Mouse (Mus musculus) MEL (cell line): ENCODE data around the gene Dnajc10. TPM values are rescaled to one million over a fixed set of nuclear protein-coding genes. Genes with fewer than 3 reads are reported as not detected.

ENCODE experiments used
- DNase-seq: peaks from one replicate; pipeline ENCODE4 v3.0.0; 2011; ENCODE audit warnings: low read depth, low spot score
- H3K27ac ChIP-seq: 2 replicates; pipeline ENCODE4 v1.5.1; 2012; ENCODE audit warnings: low read depth, mild to moderate bottlenecking, control low read depth, low read length, moderate library complexity; ENCODE audit not compliant: control insufficient read depth
- H3K27me3 ChIP-seq, 2 experiments: fragments of 150-350 bp in 1 of 2; sonication (generic) in 1 of 2; 2 replicates each; pipeline ENCODE4 v1.6.1; 2012; ENCODE audit warnings: low read length in 2 of 2, mild to moderate bottlenecking in 2 of 2, improper control_type of control experiment in 1 of 2, moderate library complexity in 1 of 2; ENCODE audit not compliant: insufficient read depth in 2 of 2, control insufficient read depth in 1 of 2
- H3K36me3 ChIP-seq, 2 experiments: 2 replicates each; pipeline ENCODE4 v1.6.1; 2012 to 2014; ENCODE audit warnings: low read length in 2 of 2, improper control_type of control experiment in 1 of 2, inconsistent platforms in 1 of 2, mild to moderate bottlenecking in 1 of 2; ENCODE audit not compliant: insufficient read depth in 2 of 2, control insufficient read depth in 1 of 2
- H3K4me1 ChIP-seq, 2 experiments: fragments of 150-350 bp in 1 of 2; sonication (generic) in 1 of 2; 2 replicates each; pipeline ENCODE4 v1.6.1; 2012; ENCODE audit warnings: low read length in 2 of 2, improper control_type of control experiment in 1 of 2, mild to moderate bottlenecking in 1 of 2; ENCODE audit not compliant: insufficient read depth in 2 of 2, control insufficient read depth in 1 of 2
- H3K4me3 ChIP-seq, 2 experiments: fragments of 150-350 bp in 1 of 2; sonication (generic) in 1 of 2; 2 replicates each; pipeline ENCODE4 v1.5.1; 2012; ENCODE audit warnings: low read depth in 2 of 2, low read length in 2 of 2, mild to moderate bottlenecking in 2 of 2, moderate library complexity in 2 of 2, control low read depth in 1 of 2, improper control_type of control experiment in 1 of 2; ENCODE audit not compliant: control insufficient read depth in 1 of 2, insufficient read depth in 1 of 2
- H3K79me2 ChIP-seq: 2 replicates; pipeline ENCODE4 v1.6.1; 2012; ENCODE audit warnings: mild to moderate bottlenecking, low read length, moderate library complexity; ENCODE audit not compliant: control insufficient read depth, poor library complexity, insufficient read depth
- H3K9ac ChIP-seq: 2 replicates; pipeline ENCODE4 v1.6.1; 2012; ENCODE audit warnings: low read depth, mild to moderate bottlenecking, control low read depth, low read length, moderate library complexity; ENCODE audit not compliant: control insufficient read depth, poor library complexity, severe bottlenecking
- H3K9me3 ChIP-seq: fragments of 150-350 bp; sonication (generic); replicated peaks from 2 replicates; pipeline ENCODE4 v1.6.1; 2012; ENCODE audit warnings: mild to moderate bottlenecking, low read length, improper control_type of control experiment, moderate library complexity; ENCODE audit not compliant: insufficient read depth
- BHLHE40 ChIP-seq: IDR thresholded peaks from 2 replicates; pipeline ENCODE4 v1.6.1; 2012; ENCODE audit warnings: low read depth, mild to moderate bottlenecking, inconsistent platforms, low read length, improper control_type of control experiment, borderline replicate concordance
- E2F4 ChIP-seq: IDR thresholded peaks from 2 replicates; pipeline ENCODE4 v1.6.1; 2011; ENCODE audit warnings: low read depth, low read length, improper control_type of control experiment, borderline replicate concordance
- ELF1 ChIP-seq: IDR thresholded peaks from 2 replicates; pipeline ENCODE4 v1.6.1; 2014; ENCODE audit warnings: low read depth, mild to moderate bottlenecking, inconsistent platforms, low read length, improper control_type of control experiment, moderate library complexity
- EP300 ChIP-seq, 2 experiments: IDR thresholded peaks; 2 replicates each; pipeline ENCODE4 v1.6.1; 2011; ENCODE audit warnings: improper control_type of control experiment in 2 of 2, low read length in 2 of 2, low read depth in 1 of 2, mild to moderate bottlenecking in 1 of 2
- ETS1 ChIP-seq: IDR thresholded peaks from 2 replicates; pipeline ENCODE4 v1.6.1; 2012; ENCODE audit warnings: low read depth, mild to moderate bottlenecking, inconsistent platforms, low read length, improper control_type of control experiment, moderate library complexity
- GATA1 ChIP-seq: IDR thresholded peaks from 2 replicates; pipeline ENCODE4 v1.6.1; 2011; ENCODE audit warnings: low read depth, low read length, improper control_type of control experiment
- HCFC1 ChIP-seq: IDR thresholded peaks from 2 replicates; pipeline ENCODE4 v1.6.1; 2012; ENCODE audit warnings: low read depth, mild to moderate bottlenecking, inconsistent platforms, low read length, improper control_type of control experiment, moderate library complexity
- KAT2A ChIP-seq: conservative IDR thresholded peaks from 2 replicates; pipeline ENCODE4 v1.6.1; 2012; ENCODE audit warnings: low read depth, low read length, improper control_type of control experiment, inconsistent platforms
- MAFK ChIP-seq: IDR thresholded peaks from 2 replicates; pipeline ENCODE4 v1.6.1; 2011; ENCODE audit warnings: low read depth, mild to moderate bottlenecking, low read length, improper control_type of control experiment, borderline replicate concordance
- MAZ ChIP-seq: IDR thresholded peaks from 2 replicates; pipeline ENCODE4 v1.6.1; 2012; ENCODE audit warnings: low read depth, mild to moderate bottlenecking, inconsistent platforms, low read length, improper control_type of control experiment
- MEF2A ChIP-seq: IDR thresholded peaks from 2 replicates; pipeline ENCODE4 v1.6.1; 2014; ENCODE audit warnings: low read depth, mild to moderate bottlenecking, inconsistent platforms, low read length, improper control_type of control experiment; ENCODE audit not compliant: poor library complexity, insufficient replicate concordance, severe bottlenecking; ENCODE audit errors: extremely low read depth
- MYB ChIP-seq: IDR thresholded peaks from 2 replicates; pipeline ENCODE4 v1.6.1; 2011; ENCODE audit warnings: mild to moderate bottlenecking, low read depth, low read length, improper control_type of control experiment
- NELFE ChIP-seq: IDR thresholded peaks from 2 replicates; pipeline ENCODE4 v1.6.1; 2011; ENCODE audit warnings: low read depth, low read length, improper control_type of control experiment
- POLR2A ChIP-seq, 2 experiments: IDR thresholded peaks; 2 replicates each; pipeline ENCODE4 v1.6.1; 2011 to 2012; ENCODE audit warnings: low read length in 2 of 2, mild to moderate bottlenecking in 2 of 2, control low read depth in 1 of 2, improper control_type of control experiment in 1 of 2, low read depth in 1 of 2, moderate library complexity in 1 of 2; ENCODE audit not compliant: control insufficient read depth in 1 of 2, insufficient read depth in 1 of 2, poor library complexity in 1 of 2
- RAD21 ChIP-seq: IDR thresholded peaks from 2 replicates; pipeline ENCODE4 v1.6.1; 2011; ENCODE audit warnings: mild to moderate bottlenecking, low read depth, low read length, improper control_type of control experiment
- SIN3A ChIP-seq: IDR thresholded peaks from 2 replicates; pipeline ENCODE4 v1.6.1; 2012; ENCODE audit warnings: low read length, improper control_type of control experiment, inconsistent platforms
- TCF12 ChIP-seq: IDR thresholded peaks from 2 replicates; pipeline ENCODE4 v1.6.1; 2014; ENCODE audit warnings: low read depth, mild to moderate bottlenecking, inconsistent platforms, low read length, improper control_type of control experiment, moderate library complexity
- UBTF ChIP-seq: IDR thresholded peaks from 2 replicates; pipeline ENCODE4 v1.6.1; 2012; ENCODE audit warnings: low read depth, mild to moderate bottlenecking, inconsistent platforms, low read length, improper control_type of control experiment, moderate library complexity, borderline replicate concordance; ENCODE audit not compliant: insufficient read depth
- USF1 ChIP-seq: IDR thresholded peaks from 2 replicates; pipeline ENCODE4 v1.6.1; 2014; ENCODE audit warnings: low read depth, mild to moderate bottlenecking, inconsistent platforms, low read length, improper control_type of control experiment, moderate library complexity
- USF2 ChIP-seq, 2 experiments: IDR thresholded peaks; 2 replicates each; pipeline ENCODE4 v1.6.1; 2011 to 2012; ENCODE audit warnings: improper control_type of control experiment in 2 of 2, low read length in 2 of 2, borderline replicate concordance in 1 of 2, inconsistent platforms in 1 of 2, low read depth in 1 of 2, mild to moderate bottlenecking in 1 of 2; ENCODE audit not compliant: insufficient read depth in 1 of 2
- polyA plus RNA-seq, 2 experiments: library from polyadenylated mRNA; stranded (reverse) in 1 of 2; unstranded in 1 of 2; fragments of >175 nt in 1 of 2; fragments of >200 nt in 1 of 2; gene quantifications; 2 replicates each; pipeline versions ENCODE4 v1.2.1 to v1.2.4; 2012; ENCODE audit warnings: low replicate concordance in 2 of 2, low read depth in 1 of 2; ENCODE audit not compliant: insufficient read length in 2 of 2, insufficient read depth in 1 of 2, missing spikeins in 1 of 2
- total RNA-seq: library from RNA; depleted of rRNA; stranded (reverse); fragments of 300-350 nt; gene quantifications from 2 replicates; pipeline ENCODE4 v1.2.3, GENCODE M21; 2012

Dnajc10 gene
- total and polyA plus RNA-seq, 3 experiments, result 35.9 to 53.9 (median 51.8) TPM

DNA sequence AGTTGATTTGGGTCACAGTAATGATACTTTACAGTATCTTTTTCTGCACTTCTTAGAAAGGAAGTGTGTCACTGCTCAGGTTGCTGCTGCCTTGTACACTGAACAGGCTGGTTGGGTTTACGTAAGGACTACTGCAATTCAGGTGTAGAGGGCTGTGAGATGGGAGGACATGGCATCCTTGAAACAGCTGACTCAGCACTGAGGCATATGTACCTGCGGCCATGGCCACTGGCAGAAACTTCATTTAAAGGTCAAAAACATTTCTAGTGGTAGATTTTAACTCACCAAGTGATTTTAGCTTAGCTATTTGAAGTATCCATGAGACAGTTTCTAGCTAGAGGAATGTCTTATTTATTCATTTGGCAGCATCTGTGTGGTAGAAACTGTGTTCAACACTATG lies 10.5 kb downstream of the Dnajc10 start:
- H3K4me3 ChIP-seq, result no peak overlapping the region
- no peaks in the 10 kb centered on the region for H3K9me3 ChIP-seq
- no peaks in the 10 kb centered on the region; the same call in 1 of the 2 replicates for H3K79me2 ChIP-seq
- no peak overlapping the region for H3K27ac ChIP-seq
- H3K27me3 ChIP-seq, result no peaks in the 10 kb centered on the region
- no peak overlapping the region for H3K9ac ChIP-seq
- H3K4me1 ChIP-seq, result no peaks in the 10 kb centered on the region
- peaks cover 2 to 47% of the 10 kb centered on the region in 2 experiments for H3K36me3 ChIP-seq
- TF ChIP-seq MAFK, result peak; percentile 77
- TF ChIP-seq ETS1, result no peak
- no peak for DNase-seq

GRCm38 (mm10) chr2:80327272-80327671 lies 12.0 kb downstream of the Dnajc10 start:
- H3K36me3 ChIP-seq, result peaks cover 2 to 50% of the 10 kb centered on the region in 2 experiments
- no peaks in the 10 kb centered on the region; the same call in 1 of the 2 replicates for H3K79me2 ChIP-seq
- H3K27ac ChIP-seq, result no peak overlapping the region
- H3K9ac ChIP-seq, result no peak overlapping the region
- H3K9me3 ChIP-seq, result no peaks in the 10 kb centered on the region
- TF ChIP-seq HCFC1, result no peak
- TF ChIP-seq USF1, result no peak
- TF ChIP-seq MEF2A, result no peak
- TF ChIP-seq UBTF, result no peak
- no peak for TF ChIP-seq E2F4
- TF ChIP-seq EP300 (IDR thresholded peaks at IDR 0.05; ENCODE audit: low read depth in 1 of 2, low read length in 2 of 2), result no peak
- TF ChIP-seq BHLHE40, result no peak
- no peak for DNase-seq
- H3K27me3 ChIP-seq, result no peaks in the 10 kb centered on the region
- H3K4me3 ChIP-seq, result no peak overlapping the region
- no peaks in the 10 kb centered on the region for H3K4me1 ChIP-seq

DNA sequence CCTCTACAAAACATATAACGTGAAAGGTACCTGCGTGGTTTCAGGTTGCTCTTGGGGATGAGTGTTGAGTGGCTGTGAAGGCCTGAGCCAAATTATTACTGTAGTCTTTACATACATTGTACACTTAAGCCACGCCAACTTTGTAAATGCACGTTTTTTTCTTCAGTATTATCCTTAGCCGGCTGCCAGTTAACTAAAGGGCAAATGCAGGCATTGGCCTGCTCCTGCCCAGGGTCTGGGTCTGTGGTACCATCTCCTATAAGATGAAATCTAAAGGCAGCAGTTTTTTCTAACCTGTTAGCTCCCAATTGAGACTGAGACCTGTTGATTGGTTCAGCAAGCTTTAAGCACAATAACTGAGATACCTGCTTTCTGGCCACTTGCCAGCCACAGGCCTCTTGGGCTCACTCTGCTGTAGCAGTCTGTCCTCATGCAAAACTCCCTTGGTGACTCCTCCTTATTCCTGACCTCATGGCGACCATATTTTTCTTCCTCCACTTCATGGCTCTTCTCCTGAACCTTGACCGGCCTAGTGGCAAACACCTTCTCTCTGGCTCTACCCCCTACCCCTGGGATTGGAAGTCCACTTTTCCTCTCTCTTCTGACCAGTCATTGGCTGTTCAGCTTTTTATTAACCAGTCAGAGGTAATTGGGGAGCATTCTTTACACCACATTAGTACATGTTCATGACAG lies 13.8 kb downstream of the Dnajc10 start:
- TF ChIP-seq MYB, result no peak
- no peak for TF ChIP-seq KAT2A
- no peak for TF ChIP-seq GATA1
- no peak for TF ChIP-seq UBTF
- no peak for TF ChIP-seq POLR2A (IDR thresholded peaks at IDR 0.05; ENCODE audit: control insufficient read depth in 1 of 2, insufficient read depth in 1 of 2, low read depth in 1 of 2, low read length in 2 of 2, poor library complexity in 1 of 2)
- no peak for TF ChIP-seq MAZ
- TF ChIP-seq TCF12, result no peak
- no peak for TF ChIP-seq USF2 (IDR thresholded peaks at IDR 0.05; ENCODE audit: borderline replicate concordance in 1 of 2, insufficient read depth in 1 of 2, low read depth in 1 of 2, low read length in 2 of 2)
- TF ChIP-seq MEF2A, result no peak
- TF ChIP-seq RAD21, result no peak
- no peak for TF ChIP-seq SIN3A
- TF ChIP-seq ELF1, result no peak
- no peak for TF ChIP-seq NELFE
- TF ChIP-seq, all 39 proteins: peak for 0
- H3K36me3 ChIP-seq, result peaks cover 2 to 51% of the 10 kb centered on the region in 2 experiments; a peak in 3 of 4 replicates
- no peaks in the 10 kb centered on the region; the same call in 1 of the 2 replicates for H3K79me2 ChIP-seq
- H3K4me1 ChIP-seq, result no peaks in the 10 kb centered on the region
- no peaks in the 10 kb centered on the region for H3K27me3 ChIP-seq
- H3K4me3 ChIP-seq, result no peak overlapping the region
- no peaks in the 10 kb centered on the region for H3K9me3 ChIP-seq
- no peak overlapping the region for H3K9ac ChIP-seq
- H3K27ac ChIP-seq, result no peak overlapping the region
- no peak for DNase-seq
